Mouse (Mus musculus): ENCODE results near the gene Nol8.

Gene Nol8

DNA sequence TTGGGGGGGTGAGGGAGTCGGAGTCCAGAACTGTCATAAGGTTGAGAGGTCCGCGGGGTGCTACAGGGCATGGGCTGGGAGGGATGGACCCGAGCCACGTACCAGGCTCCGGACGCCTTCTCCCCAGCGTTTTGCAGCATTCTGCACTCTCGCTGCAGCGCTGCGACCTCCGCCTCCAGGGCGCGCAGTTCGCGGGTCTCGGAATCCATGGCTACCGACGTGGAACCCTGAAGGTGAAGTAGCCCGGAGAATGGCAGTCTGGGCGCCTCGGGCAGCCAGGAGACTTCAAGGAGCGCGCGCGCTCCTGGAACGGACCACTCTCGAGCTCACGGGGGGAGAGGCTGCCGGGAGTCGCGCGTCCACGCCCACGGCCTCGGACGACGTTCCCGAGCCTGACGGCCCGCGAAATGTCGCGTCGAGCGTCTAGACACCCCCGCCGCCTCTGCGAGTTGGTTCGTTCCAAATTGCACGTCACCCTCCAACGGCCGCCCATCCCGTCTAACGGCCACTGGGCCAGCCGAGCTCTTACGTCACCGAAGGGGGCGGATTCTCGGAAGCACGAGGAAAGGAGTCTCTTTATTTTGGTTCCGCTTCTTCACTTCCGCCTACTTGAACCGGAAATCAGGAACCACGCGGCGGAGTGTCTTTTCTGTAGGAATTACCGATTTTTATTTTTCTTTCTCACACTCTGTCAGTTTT lies at the start of gene Nol8, which contains the start of gene Cenpp:
Nol8 (plus strand) TSS at position 598 of the 699 bp plus-strand sequence.
Cenpp (minus strand) TSS at position 305 of the 699 bp plus-strand sequence.
- peak; percentile 99 for DNase-seq

DNA sequence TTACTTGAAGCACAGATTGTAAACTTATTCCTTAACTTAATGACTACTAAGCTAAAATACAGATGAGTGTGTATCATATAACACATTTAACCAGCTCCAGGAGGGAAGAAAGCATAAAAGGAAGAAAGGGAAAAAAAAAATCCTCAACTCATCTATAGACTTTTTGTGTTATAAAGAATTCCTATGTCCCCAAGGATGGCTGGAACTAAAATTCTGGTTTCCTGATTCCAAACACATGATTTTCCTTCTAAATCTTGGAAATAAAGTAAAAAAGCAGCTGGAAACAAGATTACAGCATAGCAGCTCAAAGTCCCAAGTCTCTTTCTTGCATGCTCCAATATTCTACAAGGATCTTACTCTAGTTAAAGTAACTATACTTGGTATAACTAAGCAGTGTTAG lies 49.3 kb upstream of the Nol8 start:
- no peak for DNase-seq

DNA sequence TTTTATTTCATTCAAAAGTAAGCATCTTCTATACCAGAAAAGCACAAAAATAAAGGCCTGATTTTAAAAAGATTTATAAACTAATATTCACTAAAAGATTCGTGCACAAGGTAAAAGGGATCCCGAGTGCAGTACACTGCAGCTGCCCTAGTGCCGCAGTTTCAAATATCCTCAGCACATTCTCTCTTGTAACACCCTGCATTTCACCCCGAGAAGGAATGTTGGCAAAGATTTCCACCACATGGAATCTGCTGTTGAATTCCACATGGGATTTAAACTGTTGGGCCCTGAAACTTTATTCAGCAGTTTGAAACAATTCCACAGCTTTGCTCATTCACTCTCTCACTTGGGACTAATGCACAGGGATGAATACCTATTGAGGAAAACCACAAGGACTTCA lies 45.2 kb upstream of the Nol8 start, which contains the start of gene Ogn:
Ogn (plus strand) TSS at position 333 of the 400 bp plus-strand sequence.
- DNase-seq: no peak

DNA sequence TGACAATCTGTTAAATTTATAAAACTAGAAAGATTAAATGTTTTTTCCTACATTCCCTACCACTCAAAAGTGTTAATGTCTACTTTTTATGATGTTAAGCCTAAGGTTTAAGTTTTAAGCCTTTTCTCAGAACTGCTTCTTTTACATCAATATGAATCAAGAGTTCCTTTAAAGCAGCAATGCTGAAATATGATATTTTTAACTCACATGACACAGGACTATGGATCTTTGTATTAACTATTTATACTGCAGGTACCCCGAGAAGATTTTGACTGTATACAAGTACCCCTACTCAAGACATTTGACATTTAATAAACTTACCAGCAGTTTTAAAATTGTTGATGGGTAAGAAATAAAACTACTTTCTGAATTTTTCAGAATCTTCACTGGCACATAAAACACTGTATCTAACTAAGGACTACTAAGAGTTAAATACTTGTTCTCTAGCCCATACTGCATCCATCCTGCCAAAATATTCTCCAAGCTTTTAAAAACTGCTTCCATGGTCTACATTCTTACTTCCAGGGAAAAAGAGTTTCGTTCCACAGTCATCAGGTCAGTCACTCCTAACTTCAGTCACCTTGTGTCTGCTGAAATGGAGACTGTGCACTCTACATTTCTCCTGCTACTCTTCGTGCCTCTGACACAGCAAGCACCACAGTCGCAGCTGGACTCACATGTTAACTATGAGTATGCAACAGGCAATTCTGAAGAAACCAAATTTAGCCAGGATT lies 44.1 kb upstream of the Nol8 start:
- no peak for DNase-seq

DNA sequence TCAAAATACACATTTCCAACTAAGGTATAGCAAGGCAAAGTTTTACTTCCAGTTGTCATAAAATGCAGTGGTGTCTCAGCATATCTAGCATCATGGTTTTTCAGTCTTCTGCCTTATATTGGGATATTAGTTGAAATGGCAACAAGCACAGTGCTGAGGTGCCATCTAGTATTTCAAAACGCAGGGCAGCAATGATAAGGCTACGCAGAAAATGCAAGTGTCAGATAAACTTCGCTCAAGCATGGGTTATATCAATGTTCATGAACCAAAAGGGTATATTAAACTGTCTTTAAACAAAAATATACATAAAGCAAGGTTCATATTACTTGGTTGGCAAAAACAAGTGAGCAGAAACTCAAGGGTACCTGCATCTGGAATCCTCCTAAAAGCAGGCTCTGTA lies 35.9 kb upstream of the Nol8 start:
- DNase-seq: no peak

DNA sequence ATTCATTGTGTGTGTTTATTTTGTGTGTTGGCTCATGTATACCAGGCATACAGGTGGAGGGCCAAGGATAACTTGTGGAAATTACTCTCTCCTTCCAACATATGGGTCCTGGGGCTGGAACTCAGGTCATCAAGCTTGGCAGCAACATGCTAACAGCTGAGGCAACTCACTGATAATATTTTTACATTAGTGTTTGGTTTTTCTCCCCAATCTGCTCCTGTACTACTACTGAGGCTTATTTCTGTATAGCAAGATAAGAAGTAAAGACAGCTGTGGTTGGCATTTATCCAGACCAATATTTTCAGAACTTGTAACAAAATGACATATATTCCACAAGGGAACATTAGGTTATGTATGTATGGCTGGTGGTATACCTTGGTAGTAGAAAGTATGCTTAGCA lies 34.5 kb upstream of the Nol8 start:
- DNase-seq: no peak

DNA sequence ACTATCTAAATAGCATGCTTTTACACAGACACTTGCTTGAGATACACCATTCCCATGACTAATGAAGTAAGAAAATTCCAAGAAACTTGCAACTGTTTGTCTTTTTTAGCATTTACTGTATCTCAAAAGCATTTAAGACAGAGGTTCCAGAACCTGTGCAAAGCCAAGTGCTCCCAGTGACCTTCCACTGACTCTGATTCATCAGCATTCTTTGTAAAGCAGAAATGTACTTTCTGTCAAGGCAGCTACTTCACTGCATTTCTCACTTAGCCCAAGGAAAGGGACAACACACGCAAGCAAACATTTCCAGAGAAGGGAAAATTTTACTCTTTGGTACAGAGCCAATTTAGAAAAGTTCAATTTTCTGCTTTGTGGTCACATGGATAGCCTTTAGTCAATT lies 29.7 kb upstream of the Nol8 start:
- DNase-seq: no peak

DNA sequence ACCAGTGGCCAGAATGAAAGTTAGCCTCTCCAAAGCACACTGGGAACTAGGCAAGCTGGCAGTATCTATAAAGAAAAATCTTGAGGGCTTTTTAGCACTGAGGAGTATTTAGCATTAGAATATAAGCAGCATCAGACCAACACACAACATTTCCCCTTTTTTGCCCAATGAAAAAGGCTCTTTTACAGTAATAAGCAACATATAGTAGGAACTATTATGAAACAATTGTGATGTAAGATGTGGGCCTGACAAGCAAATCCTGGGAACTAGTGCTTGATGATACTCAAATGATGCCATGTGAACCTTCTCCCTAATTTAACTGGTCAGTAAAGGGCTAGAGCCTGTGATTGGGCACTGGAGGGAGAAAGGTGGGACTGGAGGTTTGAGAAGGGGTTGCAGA lies 24.7 kb upstream of the Nol8 start:
- DNase-seq: no peak

DNA sequence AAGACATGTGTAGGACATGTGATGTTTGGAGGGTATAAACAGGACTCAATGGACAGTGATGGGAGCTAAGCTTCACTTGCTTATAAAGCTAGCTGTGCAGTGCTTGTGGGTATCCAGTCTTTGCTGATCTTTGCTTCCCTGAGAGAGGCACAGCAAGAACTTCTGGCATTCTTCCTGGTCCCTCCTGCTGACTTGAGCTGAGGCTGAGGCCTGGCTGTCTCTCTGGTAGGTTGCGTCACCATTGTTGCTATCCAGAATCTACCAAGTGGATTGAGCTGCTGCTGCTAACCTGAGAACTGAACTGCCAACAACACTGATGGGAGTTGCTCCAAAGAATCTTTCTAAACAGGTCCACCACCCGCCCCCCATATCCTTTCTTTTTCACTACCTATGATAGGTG lies 23.8 kb upstream of the Nol8 start:
- no peak for DNase-seq

DNA sequence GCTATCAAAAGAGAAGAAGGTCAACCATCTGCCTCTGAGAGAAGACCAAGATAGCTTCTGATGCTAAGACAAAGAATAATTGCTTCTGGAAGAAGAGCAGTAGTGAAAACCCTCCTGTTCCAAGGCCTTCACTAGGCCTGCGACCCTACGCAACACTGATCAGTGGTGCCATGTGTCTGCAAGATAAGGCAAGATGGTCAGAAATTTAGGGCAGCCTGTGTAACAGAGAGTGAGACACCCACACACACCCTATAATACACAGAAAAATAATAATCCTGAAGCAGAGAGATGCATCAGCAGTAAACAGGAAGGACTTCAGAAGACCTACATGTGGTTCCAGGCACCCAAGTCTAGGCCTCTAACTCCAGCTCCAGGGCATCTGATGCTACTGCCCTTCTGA lies 12.9 kb upstream of the Nol8 start:
- no peak for DNase-seq

DNA sequence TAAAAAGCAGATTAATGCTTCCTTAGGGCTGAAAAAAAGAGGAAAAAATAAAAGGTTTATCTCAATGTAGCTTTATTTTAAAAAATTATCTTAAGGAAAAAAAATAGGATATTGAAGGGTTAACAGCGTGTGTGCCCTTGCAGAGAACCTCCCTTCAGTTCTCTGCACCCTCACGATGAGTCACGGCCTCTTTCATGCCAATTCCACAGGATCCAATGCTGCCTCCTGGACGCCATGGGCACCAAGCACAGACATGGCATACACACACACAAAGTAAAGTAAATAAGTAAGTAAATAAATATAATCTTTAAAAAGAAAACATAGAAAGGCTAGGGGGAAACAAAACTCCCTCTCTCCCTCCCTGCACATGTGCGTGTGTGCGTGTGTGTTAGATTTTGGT lies 10.2 kb upstream of the Nol8 start:
- no peak for DNase-seq

DNA sequence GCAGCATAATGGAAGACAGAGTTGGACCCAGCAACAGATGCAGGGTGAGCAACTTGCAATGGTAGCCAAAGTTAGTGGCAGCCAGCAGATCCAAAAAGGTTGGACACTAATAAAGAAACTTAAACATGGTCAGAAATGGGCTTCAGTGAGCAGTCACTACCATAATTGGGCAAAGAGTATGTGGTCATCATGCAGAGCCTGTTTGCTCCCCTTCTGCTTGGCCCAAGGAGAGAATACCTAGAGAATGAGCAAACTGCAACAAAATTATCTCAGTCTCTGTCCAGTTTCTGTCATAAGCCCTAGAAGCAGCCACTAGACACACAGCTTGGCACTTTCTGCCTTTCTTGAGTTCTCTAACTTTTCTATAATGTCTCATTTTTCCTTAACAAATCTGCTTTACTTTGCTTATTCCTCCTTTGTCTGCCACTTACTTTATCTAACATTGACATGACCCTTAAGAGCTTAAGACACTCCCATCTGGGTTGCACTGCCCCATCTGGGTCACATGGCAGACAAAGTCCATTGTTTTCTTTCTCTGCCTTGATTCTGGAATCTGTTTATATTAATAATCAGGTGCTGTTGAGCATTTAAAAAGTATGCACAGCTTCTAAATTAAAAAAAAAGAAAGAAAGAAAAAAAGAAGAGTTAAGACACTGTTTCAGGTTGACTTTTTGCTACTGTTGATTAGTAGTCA lies 9.1 kb upstream of the Nol8 start:
- DNase-seq: no peak

DNA sequence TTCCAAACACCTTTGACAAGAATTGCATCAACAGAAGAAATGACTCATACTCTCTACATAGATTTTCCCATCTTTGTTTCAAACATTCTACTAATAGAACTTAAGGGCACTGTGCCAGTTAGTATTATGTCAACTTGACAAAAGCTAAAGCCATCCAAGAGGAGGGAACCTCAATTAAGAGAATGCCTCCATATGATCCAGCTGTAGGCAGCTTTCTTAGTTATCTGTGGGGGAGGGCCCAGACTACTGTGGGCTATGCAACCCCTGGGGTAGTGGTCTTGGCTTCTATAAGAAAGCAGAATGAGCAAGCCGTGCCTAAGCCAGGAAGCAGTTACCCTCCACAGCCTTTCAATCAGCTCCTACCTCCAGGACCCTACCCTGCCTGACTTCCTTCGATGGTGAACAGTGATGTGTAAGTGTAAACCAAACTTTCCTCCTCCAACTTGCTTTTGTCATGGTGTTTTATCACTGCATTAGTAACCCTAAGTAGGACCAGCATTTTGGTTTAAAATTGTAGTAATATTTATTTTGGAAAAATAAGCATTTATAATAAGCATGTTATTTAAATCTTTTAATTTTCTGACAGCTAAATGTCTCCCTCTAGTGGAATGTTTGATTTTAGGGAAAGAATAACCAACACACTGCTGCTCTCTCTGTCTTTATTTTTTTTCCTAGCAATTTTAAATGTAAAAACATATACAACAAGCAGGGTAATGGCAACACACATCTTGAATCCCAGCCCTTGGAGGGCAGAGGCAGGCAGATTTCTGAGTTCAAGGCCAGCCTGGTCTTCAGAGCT lies 7.9 kb upstream of the Nol8 start:
- DNase-seq: peak; percentile 15

DNA sequence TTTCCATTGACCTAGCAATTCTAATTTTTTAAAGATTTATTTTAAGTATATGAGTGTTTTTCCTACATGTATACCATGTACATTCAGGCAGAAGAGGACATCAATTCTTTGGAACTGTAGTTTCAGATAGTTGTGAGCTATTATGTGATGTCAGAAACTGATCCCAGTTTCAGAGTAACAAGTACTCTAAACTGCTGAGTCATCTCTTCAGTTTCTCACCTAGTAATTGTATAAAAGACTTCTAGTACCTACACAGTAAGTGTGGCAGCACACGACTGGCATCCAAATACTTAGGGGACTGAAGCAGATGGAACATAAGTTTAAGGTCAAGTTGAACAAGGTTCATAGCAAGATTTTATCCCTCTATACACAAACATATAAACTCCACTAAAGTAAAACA lies 6.9 kb upstream of the Nol8 start:
- no peak for DNase-seq

DNA sequence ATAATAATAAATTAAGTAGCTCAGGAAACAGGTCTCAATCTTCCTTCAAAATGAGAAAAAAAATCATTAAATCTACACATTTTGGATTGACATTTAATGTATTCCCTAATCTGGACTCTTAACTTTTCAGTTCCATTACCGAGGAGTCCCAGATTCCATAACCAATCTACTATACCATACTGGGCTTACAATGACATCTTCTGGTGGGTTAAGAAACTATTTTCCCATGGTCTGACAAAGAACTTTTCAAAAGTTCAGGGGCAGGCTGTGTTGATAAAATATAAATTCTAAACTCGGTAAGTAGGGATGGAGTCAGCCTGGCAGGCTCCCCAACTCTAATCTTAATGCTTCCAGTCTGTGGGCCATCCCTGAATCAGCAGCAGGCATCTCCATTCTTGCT lies 1.7 kb upstream of the Nol8 start:
- peak; percentile 10 for DNase-seq

DNA sequence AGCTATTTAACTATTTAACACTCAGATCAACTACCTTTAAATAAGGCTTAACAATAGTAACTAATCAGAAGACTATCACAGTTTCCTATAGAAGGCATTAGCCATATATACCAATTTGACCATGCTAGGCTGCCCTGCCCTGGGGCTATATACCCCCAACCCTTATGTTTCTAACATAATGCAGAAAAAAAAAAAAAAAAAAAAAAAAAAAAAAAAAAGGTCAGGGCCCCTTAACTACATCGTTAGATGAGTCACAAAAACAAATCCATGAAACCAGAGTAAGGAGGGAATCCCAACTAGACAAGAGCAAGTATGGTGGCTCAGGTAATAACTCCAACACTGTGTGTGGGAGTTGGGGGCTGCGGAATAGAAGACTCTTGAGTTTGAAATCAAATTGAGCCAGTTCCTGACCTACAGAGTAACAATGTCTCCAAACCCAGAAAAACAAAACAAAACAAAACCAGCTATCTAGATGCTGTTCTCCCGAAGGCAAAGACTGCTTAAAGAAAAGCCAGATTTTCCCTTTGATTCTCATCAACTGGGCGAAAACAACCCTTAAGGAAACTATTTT lies 1.0 kb upstream of the Nol8 start:
- no peak for DNase-seq

DNA sequence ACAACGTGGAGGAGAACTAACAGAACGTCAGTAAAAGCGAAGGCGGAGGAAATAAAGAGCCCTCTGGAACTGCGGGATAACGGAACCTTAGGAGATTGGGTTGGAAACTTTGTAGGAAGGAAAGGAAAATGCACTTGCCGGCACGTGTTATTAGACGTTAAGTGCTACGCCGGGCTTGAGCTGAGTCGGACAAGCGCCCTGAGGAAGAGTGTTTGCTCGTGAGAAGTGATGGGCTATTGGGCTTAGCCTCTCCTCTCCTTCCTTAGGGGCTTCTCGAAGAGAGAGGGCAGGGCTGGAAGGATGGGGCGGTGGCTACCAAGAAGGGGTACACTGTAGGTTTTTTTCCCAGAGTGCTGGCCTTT lies 283 bp downstream of the Nol8 start:
- DNase-seq: no peak

DNA sequence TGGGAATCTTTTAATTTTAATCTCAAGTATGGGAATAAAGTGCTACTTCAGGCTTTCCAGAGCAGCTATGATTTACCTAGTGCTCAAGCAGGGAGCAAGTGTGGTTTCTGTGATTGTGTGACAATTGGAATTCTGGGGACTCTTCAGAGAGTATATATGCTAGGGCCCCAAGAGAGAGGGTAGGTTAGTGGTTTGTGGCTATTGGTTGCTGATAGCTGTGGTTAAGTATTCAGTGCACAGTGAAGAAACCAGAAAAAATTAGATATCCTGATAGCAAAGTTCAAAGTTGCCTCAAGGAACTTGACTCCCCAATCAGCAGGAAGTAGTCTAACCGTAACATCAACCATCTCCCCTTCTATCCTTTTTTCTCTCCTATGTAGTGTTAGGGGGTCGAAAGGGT lies 24.9 kb downstream of the Nol8 start:
- DNase-seq: no peak

DNA sequence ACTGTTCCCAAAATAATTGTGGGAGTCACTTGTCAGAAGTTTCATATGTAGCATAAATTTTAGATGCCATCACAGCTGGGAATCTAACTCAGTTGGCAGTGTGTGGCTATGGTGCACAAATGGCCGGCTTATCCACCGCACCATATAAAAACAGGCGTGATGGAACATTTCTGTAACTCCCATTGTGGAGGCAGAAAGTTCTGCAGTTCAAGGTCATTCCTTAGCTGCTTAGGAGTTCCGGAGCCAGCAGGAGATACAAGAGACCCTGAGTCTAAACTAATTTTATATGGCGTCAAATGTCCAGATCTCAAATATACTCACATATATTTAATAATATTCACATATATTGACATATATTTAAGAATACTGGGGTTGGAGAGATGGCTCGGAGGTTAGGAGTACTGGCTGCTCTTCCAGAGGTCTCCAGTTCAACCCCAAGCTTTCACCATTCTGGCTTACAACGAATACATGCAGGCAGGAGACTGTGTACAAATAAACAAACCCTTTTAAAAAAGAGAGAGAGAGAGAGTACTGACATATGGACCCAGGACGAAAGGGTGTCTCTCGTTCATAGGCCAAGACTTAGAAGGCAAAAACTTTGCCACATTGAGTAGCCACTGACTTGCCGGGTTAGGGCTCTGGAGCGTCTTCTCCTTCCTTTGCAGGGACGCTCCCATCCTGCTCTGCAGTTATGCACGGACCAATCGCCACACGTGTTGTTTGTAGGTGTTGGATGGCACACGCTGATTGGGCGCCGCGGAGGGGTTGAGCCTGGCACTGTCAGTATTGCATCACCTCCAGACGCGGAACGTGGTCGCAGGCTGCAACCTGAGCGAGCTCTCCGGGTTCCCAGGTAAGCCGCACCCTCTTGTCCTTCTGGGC lies 28.7 kb downstream of the Nol8 start, which contains the start of gene Iars:
Iars (plus strand) TSS at position 750 of the 882 bp plus-strand sequence.
- DNase-seq: peak; percentile 99

DNA sequence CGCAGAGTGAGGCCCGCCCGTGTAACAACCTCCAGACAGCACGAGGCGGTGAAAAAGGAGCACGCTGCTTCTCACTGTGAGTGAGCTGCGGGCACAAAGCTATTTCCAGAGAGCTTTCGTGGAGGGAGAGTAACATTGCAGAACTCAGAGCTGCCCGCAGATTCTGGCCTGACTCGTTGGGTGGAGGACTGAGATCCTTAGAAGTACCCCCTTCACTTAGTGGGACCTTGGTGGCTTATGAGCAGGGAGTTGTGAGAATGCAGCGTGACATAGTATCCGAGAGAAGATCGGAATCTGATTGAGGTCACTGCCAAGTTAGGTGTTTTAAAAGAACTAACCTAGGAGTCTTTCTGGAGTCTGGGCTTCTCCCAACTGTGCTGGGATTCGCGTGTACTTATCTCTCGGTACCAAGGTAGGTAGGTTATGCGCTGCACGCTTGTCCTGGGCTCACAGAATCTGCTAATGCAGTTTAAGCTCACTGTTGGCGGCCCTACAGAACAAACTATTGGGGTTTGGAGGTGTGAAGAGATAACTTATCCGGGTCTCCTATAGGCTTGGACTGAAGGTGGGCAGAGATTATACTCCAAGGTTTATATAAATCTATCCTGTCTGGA lies 29.5 kb downstream of the Nol8 start:
- peak; percentile 21 for DNase-seq

DNA sequence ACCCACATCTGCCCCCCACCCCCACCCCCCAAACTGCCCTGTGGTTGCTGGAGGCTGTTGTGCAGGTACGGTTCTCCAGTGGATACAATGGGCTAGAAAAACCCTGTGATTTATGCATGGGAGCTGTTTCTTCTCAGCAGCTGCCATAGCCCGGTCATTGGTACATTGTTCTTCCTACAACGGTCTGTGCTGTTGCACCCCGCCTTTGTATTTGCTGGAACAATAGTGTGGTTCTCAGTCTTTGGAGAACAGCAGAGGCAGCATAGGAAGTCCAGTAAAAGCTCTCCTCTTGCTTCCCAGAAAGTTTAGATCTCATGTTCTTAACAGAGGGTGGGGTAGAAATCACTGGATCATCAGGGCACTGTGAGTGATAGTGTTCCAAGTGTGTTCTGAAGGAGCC lies 31.4 kb downstream of the Nol8 start:
- no peak for DNase-seq

Data from cerebellum, adult 9-10 months (tissue).